Mouse (Mus musculus) cerebellum, postnatal 10 days (tissue): ENCODE results near the gene Gm17387.
A peak's percentile ranks its signal among the peaks of the same experiment; 100 is the strongest.

Source experiments
- DNase-seq, 2 experiments: peaks; one replicate each; pipeline ENCODE4 v3.0.0; 2021; ENCODE audit warnings: mixed read lengths in 2 of 2

Gene Gm17387

DNA sequence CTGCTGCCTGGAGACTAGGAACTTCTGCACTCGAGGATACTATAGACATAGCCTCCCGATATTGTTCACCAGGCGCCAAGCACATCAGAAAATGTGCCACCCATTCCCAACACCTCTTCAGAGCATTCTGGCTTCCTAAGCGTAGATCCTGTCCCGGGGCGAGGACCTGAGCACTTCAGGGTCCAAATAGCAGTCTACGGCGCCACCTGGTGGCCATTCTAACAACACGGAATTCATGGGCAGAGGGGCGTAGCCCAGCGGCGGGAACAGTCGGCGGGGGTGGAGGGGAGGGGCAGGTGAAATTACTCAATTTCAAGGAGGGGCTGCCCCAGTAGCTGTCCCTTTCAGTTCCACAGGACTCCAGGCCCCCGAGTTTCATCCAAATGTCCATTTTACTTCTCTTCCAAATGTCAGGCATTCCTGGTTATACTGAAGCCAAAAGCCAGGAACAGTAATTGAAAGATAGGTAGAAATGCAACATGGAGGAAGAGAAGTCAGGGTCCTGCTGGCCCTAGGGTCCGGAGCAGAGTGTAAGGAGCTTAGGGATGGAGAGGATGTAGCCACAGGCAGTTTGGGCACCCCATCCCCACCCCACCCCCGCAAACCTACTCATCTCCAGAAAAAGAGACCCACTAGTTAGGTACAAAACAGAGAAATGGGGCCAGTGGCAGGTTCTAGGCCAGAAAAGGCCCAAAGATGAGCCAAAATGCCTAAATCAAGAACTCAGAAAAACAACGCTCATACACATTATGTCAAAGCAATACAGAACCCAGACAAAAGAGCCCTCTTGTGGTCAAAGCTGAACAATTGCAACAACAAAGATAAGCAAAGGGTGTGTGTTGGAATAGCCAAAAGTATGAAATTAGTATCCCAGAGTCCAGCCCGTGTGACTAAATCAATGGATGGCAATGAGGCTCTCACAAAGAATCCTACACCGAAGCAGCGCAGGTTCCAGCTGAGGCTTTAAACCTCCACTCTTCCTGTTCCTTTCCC, 19.6 kb downstream of the Gm17387 start:
- DNase-seq: peak; percentile 96 to 97

- no peak for DNase-seq
These were observed 20.4 kb downstream of the Gm17387 start for GRCm38 (mm10) chr7:141049326-141049725.

DNA sequence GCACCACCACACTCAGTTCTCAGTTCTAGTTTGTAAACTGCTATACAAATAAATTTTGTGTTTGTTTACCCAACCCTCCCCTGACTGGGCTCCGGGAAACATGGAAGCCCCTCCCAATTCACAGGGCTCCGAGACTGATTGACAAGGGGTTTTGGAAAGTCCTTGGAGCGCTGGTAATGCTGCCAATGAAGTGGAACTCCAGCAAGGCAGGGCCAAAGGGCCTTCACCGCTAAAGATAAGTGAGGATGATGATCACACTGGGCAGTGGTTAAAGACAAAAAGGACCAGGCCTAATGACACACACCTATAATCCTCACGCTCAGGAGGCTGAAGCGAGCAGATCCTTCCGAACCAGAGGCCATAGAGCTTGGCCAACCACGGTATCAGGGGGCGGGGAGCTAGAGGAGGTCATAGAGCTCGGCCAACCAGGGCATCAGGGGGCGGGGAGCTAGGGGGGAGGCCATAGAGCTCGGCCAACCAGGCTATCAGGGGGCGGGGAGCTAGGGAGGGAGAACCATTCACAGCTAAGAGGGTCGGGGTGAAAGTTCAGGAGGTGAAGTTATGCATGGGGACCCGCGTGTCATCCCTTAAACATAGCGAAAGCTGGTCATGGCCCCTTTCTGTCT, 22.2 kb downstream of the Gm17387 start:
- DNase-seq: no peak

DNA sequence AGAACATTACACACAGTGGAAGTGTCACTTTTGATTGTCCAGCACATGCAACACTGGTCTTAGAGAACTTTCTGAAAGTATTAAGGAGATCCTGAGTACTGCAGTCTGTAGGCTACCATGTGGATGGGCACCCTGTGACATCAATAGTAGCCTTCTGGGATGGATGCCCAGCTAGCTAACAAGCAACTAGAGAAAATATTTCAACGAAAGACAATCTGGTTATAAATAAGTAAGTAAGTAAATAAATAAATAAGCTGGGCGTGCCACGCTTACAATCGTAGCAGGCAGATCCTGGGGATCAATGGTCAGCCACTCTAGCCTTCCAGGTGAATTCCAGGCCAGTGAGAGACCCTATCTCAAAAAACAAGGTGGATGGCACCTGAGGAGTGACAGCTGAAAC, 23.1 kb downstream of the Gm17387 start:
- DNase-seq: no peak

GRCm38 (mm10) chr7:141052421-141052820, 23.5 kb downstream of the Gm17387 start:
- no peak for DNase-seq

GRCm38 (mm10) chr7:141055785-141056184, 26.9 kb downstream of the Gm17387 start:
- no peak for DNase-seq

DNA sequence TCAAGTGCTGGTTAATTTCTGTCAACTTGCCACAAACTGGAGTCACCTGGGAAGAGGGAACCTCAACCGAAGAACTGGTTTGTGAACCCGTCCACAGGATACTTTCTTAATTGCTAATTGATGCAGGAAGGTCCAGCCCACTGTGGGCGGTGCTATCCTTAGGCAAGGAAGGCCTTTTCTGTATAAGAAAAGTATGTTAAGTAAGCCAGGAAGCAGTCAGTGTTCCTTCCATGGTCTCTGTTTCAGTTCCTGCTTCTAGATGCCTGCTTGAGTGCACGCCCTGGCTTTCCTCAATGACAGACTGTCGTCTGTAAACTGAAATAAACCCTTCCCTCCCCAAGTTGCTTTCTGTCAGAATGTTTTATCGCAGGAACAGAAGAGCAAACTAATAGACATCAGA, 28.0 kb downstream of the Gm17387 start:
- no peak for DNase-seq

DNA sequence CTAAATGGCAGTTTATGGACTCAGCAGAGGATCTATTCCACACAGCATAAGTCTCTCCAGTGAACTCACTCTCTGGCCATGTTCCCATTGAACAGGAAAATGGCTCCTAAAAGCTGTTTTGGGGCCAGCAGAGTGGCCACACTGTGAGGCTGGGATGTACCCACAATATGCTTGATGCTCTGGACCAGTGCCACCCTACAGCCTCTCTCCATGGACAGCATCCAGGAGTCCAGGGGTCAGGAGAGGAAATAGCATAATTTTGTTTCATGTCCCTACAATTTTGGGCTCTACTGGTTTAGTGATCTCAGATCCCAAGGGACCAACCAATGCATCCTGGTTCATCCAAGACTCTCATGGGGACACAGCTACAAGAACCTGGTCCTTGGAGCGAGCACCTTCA, 28.6 kb downstream of the Gm17387 start:
- DNase-seq: peak in 1 of 2 experiments; percentile 43

GRCm38 (mm10) chr7:141058601-141059341, 29.8 kb downstream of the Gm17387 start:
- DNase-seq: no peak

DNA sequence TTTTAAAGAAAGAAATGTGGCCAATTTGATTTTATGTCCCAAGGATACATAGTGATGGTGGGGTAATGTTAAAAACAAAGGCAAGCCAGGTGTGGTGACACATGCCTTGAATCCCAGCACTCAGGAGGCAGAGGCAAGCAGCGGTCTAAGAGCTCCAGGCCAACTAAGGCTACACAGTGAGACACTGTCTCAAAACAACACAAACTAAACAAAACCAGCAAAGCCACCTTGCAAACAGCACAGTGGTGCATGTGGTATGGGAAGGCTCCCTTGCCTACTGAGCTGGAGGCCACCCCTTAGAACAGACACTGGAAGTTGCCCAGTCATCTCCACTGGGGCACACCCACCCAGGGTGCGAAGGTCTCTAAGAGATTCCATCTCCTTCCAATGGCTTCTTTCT, 31.0 kb downstream of the Gm17387 start:
- peak in 1 of 2 experiments; percentile 30 for DNase-seq

GRCm38 (mm10) chr7:141060426-141061242, 31.7 kb downstream of the Gm17387 start, which contains the start of gene B4galnt4:
B4galnt4 (plus strand) TSS chr7:141061104.
- DNase-seq: peak; percentile 95 to 96

- peak; percentile 69 to 72 for DNase-seq
These were observed 32.4 kb downstream of the Gm17387 start for GRCm38 (mm10) chr7:141061269-141061692.

DNA sequence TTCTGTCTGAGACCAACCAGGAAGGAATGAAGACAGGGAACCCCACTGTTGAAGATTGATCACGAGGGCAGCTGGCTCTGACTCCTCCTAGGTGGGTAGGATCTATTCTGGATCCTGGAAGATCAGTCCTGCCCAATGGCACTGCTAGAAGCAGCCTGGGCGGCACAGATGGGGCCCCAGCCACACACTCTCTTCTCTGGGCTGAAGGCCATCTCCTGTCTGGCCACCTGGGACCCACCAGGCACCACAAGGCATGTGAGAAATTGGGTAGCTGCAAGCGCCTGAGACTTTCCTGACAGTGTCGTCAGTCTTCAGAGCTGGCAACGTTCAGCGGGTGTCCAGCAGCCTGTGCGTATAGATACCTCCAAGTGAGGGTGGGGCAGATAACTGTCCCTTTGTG, 33.6 kb downstream of the Gm17387 start:
- peak; percentile 68 to 78 for DNase-seq

DNA sequence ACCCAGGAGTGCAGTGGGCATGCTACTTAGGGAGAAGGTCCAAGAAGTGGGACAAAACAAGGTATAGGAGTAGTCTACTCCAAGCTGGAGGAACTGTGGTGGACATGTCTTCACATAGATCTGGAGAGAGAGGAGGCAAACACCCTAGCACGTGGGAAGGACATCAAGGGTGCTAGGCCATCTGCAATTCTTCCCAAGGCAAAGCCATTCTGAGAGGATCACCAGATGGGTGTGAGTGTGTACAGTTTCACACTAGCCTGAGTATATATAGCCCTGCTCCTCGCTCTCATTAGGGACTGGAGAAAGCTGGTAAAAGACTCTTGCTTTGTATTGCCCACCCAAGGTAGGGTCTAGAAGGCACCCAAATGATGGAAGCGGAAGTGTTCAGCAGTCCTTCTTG, 34.4 kb downstream of the Gm17387 start:
- DNase-seq: no peak

- no peak for DNase-seq
These were observed 35.2 kb downstream of the Gm17387 start for GRCm38 (mm10) chr7:141064175-141064574.

DNA sequence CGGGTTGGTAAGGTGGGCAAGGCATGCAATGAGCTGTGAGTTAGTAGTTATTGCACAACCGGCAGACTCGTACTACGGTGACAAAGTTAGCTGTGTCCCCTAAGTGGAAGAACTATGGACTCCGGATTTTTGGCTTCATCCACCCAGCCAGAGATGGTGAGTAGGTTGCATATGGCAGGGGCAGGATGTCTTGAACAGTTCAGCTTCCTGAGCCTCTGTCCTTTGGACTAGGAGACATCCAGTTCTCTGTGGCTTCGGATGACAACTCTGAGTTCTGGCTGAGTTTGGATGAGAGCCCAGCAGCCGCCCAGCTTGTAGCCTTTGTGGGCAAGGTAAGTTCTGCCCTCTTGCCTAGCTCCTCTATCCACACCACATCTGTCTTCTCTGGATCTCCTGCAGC, 35.6 kb downstream of the Gm17387 start:
- DNase-seq: no peak

DNA sequence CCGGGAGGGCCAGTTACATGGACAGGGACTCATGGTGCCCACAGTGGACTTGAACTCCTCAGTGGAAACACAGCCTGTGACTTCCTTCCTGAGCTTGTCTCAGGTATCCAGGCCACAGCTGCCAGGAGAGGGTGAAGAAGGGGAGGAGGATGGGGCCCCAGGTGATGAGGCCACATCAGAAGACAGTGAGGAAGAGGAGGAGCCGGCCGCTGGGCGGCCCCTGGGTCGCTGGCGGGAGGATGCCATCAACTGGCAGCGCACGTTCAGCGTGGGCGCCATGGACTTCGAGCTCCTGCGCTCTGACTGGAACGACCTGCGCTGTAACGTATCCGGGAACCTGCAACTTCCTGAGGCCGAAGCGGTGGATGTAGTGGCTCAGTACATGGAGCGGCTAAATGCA, 39.4 kb downstream of the Gm17387 start:
- no peak for DNase-seq

- DNase-seq: peak; percentile 82 to 88
These were observed 41.3 kb downstream of the Gm17387 start for GRCm38 (mm10) chr7:141070058-141070862.

GRCm38 (mm10) chr7:141072017-141072745, 43.2 kb downstream of the Gm17387 start:
- DNase-seq: peak in 1 of 2 experiments; percentile 44

GRCm38 (mm10) chr7:141073782-141074181, 44.9 kb downstream of the Gm17387 start:
- DNase-seq: no peak

- no peak for DNase-seq
These were observed 48.9 kb downstream of the Gm17387 start, which contains the start of gene Pkp3 for GRCm38 (mm10) chr7:141077841-141078240. Pkp3 (plus strand) TSS chr7:141078218.
